Mouse (Mus musculus) stomach, embryonic 14.5 days (tissue): ENCODE measurements around the gene Irf2bp1. TPM values are rescaled to one million over a fixed set of nuclear protein-coding genes. Genes with fewer than 3 reads are reported as not detected.
A peak's percentile ranks its signal among the peaks of the same experiment; 100 is the strongest.

Source experiments
- ATAC-seq: fragments of 200-750 bp; cut with Nextera tagmentation; 2 replicates; pipeline ENCODE4 v1.8.0; 2017; ENCODE audit warnings: low read depth, moderate TSS enrichment; ENCODE audit not compliant: insufficient number of reproducible peaks, insufficient read depth, low FRiP score
- H3K27ac ChIP-seq: fragments of 300-500 bp; sonication (generic); 2 replicates; pipeline ENCODE4 v1.5.1; 2014; ENCODE audit warnings: mild to moderate bottlenecking, low read length, moderate library complexity, mixed read lengths
- H3K27me3 ChIP-seq: fragments of 300-500 bp; sonication (generic); 2 replicates; pipeline ENCODE4 v1.6.1; 2014; ENCODE audit warnings: low read length, control low read depth, mixed read lengths; ENCODE audit not compliant: control insufficient read depth, insufficient read depth
- H3K36me3 ChIP-seq: fragments of 300-500 bp; sonication (generic); 2 replicates; pipeline ENCODE4 v1.6.1; 2014; ENCODE audit warnings: mild to moderate bottlenecking, control low read depth, low read length, moderate library complexity, mixed read lengths; ENCODE audit not compliant: control insufficient read depth, insufficient read depth
- H3K4me1 ChIP-seq: fragments of 300-500 bp; sonication (generic); 2 replicates; pipeline ENCODE4 v1.6.1; 2014; ENCODE audit warnings: low read length, control low read depth, mixed read lengths; ENCODE audit not compliant: control insufficient read depth, insufficient read depth
- H3K4me2 ChIP-seq: fragments of 300-500 bp; sonication (generic); replicated peaks from 2 replicates; pipeline ENCODE4 v1.6.1; 2014; ENCODE audit warnings: low read depth, low read length, control low read depth
- H3K4me3 ChIP-seq: fragments of 300-500 bp; sonication (generic); 2 replicates; pipeline ENCODE4 v1.5.1; 2014; ENCODE audit warnings: low read depth, low read length, control low read depth
- H3K9ac ChIP-seq: fragments of 300-500 bp; sonication (generic); replicated peaks from 2 replicates; pipeline ENCODE4 v1.6.1; 2014; ENCODE audit warnings: low read depth, mild to moderate bottlenecking, control low read depth, low read length, moderate library complexity, mixed read lengths
- H3K9me3 ChIP-seq: fragments of 300-500 bp; sonication (generic); 2 replicates; pipeline ENCODE4 v1.6.1; 2016; ENCODE audit warnings: low read depth, low read length, control low read depth; ENCODE audit not compliant: control insufficient read depth
- WGBS: fragments of 180-500 bp; shearing (Covaris S2); extraction: QIAGEN DNeasy Blood & Tissue Kit; methylation state at CpG from one replicate; pipeline ENCODE4 v1.1.7; 2014; 5-methylcytosine and 5-hydroxymethylcytosine counted together
- polyA plus RNA-seq: library from polyadenylated mRNA; unstranded; fragments of >200 nt; fragmentation: Nextera tagmentation; extraction: Ambion mirVana; gene quantifications from 2 replicates; pipeline ENCODE4 v1.2.1, GENCODE M21; 2014

Irf2bp1 gene
- polyA plus RNA-seq = 22.7 and 25.5 TPM in 2 replicates

DNA sequence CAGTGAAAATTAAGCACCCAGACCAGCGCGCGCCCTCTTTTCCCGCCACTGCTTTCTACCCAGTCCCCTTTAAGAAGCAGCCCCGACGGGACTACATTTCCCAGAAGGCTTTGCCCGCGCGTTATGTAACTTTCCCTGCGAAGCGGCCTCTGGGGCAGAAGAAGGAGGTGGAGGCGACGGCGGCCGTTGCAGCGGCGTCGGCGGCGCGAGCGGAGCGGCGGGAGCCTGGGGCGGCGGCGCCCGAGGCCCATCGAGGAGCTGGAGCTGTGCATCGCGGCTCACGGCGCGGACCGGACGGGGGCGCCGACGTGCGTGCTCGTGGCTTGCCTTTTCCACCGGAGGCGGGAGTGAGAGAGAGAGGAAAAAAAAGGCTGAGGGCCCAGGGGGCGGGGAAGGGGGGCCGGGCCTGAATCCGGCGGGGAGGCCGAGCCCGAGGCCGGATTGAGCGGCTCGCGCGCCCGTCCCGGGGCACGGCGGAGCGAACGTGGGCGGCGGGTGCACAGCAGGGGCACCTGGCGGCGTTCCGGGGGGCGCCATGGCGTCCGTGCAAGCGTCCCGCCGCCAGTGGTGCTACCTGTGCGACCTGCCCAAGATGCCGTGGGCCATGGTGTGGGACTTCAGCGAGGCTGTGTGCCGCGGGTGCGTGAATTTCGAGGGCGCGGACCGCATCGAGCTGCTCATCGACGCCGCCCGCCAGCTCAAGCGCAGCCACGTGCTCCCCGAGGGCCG, at the start of gene Irf2bp1:
Gene Irf2bp1 (plus strand): TSS at position 143 of the 729 bp plus-strand sequence.
- peak; percentile 36; the same call in 1 of the 2 replicates for ATAC-seq
- no peaks in the 10 kb centered on the region for H3K9me3 ChIP-seq
- H3K4me2 ChIP-seq = peak within 1 kb of the TSS; percentile 87
- no peaks in the 10 kb centered on the region for H3K27me3 ChIP-seq
- WGBS = under 1% methylated on average over 84 of the region's 90 CpGs
- H3K36me3 ChIP-seq = peaks cover 21% of the 10 kb centered on the region
- peaks cover 30% of the 10 kb centered on the region for H3K4me1 ChIP-seq
- peak within 1 kb of the TSS; percentile 88 for H3K9ac ChIP-seq
- H3K4me3 ChIP-seq = peak within 1 kb of the TSS; percentile 88
- H3K27ac ChIP-seq = peak within 1 kb of the TSS; percentile 98

DNA sequence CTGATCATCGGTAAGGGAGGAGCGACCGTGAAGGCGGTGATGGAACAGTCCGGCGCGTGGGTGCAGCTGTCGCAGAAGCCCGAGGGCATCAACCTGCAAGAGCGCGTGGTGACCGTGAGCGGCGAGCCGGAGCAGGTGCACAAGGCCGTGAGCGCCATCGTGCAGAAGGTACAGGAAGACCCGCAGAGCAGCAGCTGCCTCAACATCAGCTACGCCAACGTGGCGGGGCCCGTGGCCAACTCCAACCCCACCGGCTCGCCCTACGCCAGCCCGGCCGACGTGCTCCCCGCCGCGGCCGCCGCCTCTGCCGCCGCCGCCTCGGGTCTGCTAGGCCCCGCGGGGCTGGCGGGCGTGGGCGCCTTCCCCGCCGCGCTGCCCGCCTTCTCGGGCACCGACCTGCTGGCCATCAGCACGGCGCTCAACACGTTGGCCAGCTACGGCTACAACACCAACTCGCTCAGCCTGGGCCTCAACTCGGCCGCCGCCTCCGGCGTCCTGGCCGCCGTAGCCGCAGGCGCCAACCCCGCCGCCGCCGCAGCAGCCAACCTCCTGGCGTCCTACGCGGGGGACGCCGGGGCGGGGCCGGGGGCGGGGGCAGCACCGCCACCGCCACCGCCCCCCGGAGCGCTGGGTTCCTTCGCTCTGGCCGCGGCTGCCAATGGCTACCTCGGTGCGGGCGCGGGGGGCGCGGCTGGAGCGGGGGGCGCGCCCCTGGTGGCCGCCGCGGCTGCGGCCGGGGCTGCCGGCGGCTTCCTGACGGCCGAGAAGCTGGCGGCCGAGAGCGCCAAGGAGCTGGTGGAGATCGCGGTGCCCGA, 46.1 kb upstream of the Irf2bp1 start:
- WGBS = under 1% methylated on average over 107 of the region's 107 CpGs
- no peaks in the 10 kb centered on the region for H3K36me3 ChIP-seq
- H3K27ac ChIP-seq = no peak overlapping the region
- H3K9me3 ChIP-seq = no peaks in the 10 kb centered on the region
- peak overlapping the region; percentile 51 for H3K4me3 ChIP-seq
- H3K27me3 ChIP-seq = peaks cover 25% of the 10 kb centered on the region
- H3K9ac ChIP-seq = peak overlapping the region; percentile 48
- ATAC-seq = peak; percentile 81
- peak overlapping the region; percentile 99 for H3K4me2 ChIP-seq
- no peaks in the 10 kb centered on the region for H3K4me1 ChIP-seq

DNA sequence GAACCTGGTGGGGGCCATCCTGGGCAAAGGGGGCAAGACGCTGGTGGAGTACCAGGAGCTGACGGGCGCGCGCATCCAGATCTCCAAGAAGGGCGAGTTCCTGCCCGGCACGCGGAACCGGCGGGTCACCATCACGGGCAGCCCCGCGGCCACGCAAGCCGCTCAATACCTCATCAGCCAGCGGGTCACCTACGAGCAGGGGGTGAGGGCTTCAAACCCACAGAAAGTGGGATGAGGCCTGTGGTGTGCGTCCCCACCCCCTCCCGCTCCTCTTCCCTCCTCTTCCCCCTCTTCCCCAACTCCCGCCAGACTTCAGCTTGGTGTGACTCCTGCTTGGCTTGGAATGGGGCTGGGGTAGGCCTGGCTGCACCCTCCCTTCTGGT, 45.5 kb upstream of the Irf2bp1 start:
- H3K4me3 ChIP-seq = peak overlapping the region; percentile 51
- no peak overlapping the region for H3K27ac ChIP-seq
- peak overlapping the region; percentile 48; the same call in 1 of the 2 replicates for H3K9ac ChIP-seq
- peak overlapping the region; percentile 99 for H3K4me2 ChIP-seq
- 0 out of 2 replicates have a peak, but pooled peaks have one; percentile 8 for ATAC-seq
- H3K36me3 ChIP-seq = no peaks in the 10 kb centered on the region
- WGBS = 0% methylated on average over 13 of the region's 21 CpGs
- no peaks in the 10 kb centered on the region for H3K9me3 ChIP-seq
- H3K27me3 ChIP-seq = peaks cover 31% of the 10 kb centered on the region
- no peaks in the 10 kb centered on the region for H3K4me1 ChIP-seq

DNA sequence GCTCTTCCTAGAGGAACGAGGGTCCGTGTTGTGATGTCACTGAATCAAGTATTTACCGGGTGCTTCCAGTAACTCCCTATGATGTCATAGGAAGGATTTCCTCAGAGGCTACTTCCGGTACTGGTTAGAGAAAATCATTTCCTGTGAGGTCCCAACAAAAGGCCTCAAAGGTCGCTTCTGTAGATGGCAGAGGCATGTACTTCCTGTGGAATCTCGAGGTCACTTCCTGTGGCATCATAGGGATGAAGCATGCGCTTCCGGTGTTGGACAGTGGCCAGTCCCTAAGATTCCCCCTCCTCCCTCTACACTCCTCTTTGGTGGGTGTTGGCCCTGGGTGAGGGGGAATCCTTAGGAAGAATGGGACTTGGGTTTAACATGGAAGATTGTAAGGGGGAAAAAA, 44.4 kb upstream of the Irf2bp1 start:
- H3K27me3 ChIP-seq = peaks cover 34% of the 10 kb centered on the region
- no peaks in the 10 kb centered on the region for H3K9me3 ChIP-seq
- H3K4me1 ChIP-seq = no peaks in the 10 kb centered on the region
- no peak overlapping the region for H3K4me2 ChIP-seq
- no peaks in the 10 kb centered on the region for H3K36me3 ChIP-seq
- ATAC-seq = no peak
- 54% methylated on average over 8 of the region's 8 CpGs for WGBS
- H3K9ac ChIP-seq = no peak overlapping the region
- H3K27ac ChIP-seq = no peak overlapping the region
- H3K4me3 ChIP-seq = no peak overlapping the region

DNA sequence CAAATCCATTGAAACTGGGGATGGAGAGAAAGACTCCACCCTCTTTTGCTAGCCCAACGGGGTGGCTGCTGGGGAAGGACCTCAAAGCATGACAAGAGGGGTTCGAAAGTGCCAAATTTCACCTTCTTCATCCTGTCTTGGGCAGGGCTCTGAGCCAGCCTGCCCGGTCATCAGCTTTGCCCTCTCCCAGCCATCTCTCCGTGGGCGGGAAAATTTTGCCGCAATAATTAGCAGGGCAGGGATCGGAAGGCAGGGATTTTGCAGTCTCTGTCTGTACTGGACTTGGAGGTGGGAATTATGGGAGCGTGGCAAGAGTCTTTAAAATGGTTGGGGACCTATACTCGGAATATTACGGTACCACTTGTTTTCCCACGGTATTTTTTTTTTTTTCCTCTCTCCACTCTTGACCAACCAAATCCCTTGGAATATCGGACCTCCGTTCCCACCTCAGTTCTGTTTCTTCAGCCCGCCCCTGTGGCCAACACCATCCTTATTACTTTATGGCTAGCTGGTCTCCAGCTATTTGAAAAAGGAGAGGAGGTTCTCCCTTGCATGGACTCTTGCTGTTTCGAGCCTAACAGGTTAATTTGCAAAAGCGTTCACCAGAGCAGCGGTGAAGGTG, 41.6 kb upstream of the Irf2bp1 start:
- Histone ChIP-seq H3K27me3 (peaks cover 45% of the 10 kb centered on the region), H3K36me3 (no peaks in the 10 kb centered on the region), H3K4me3 (peak overlapping the region; percentile 15; the same call in 1 of the 2 replicates), H3K27ac (no peak overlapping the region), H3K4me2 (peak overlapping the region; percentile 27; the same call in 1 of the 2 replicates), H3K9ac (no peak overlapping the region), H3K9me3 (no peaks in the 10 kb centered on the region), H3K4me1 (no peaks in the 10 kb centered on the region)
- 2% methylated on average over 17 of the region's 17 CpGs for WGBS
- no peak for ATAC-seq

DNA sequence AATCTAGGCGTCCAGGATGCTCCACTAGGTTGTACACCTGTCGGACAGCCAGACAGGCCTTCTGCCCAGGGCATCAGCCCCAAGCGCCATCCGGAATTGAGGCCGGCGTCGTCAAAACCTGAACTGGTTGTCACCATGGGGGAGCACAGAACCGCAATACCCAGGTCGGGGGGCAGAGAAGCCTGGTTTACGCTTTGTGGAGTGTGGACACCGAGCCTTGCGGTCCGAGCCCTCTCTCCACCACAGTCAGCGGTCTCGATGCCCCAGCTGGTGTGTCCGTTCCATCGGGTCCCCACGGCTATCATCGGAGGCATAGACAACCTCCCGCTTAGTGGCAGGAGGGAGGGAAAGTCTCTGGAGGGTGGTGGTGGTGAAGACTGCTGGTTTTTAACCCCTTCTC, 41.0 kb upstream of the Irf2bp1 start:
- Histone ChIP-seq H3K4me3 (peak overlapping the region; percentile 15; the same call in 1 of the 2 replicates), H3K36me3 (no peaks in the 10 kb centered on the region), H3K9me3 (no peaks in the 10 kb centered on the region), H3K27ac (no peak overlapping the region), H3K27me3 (peaks cover 45% of the 10 kb centered on the region), H3K4me2 (peak overlapping the region; percentile 27; the same call in 1 of the 2 replicates), H3K4me1 (no peaks in the 10 kb centered on the region), H3K9ac (no peak overlapping the region)
- under 1% methylated on average over 20 of the region's 20 CpGs for WGBS
- no peak for ATAC-seq

DNA sequence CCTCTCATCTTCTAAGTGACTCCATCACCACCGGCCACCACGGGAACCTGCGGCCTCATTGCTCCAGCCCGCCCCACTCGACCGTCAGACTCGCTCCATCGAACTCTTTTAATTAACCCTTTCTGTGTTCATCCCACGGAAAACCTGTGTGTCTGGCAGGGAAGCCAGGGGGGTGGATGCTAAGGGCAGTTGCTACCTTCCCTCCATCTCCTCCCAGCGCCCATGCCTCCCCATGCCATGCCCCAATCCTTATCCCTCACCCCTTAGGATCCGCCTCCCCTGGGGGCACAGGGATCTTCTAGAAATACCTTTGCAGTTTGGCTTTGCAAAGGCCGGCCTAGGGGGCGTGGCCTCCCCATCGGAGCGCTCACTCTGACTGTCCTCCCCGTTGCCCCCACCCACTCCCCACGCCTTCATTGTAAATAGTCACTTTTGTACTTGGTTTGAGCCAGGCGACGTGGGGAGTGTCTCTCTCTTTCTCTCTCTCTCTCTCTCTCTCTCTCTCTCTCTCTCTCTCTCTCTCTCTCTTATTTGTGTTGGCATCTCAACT, 40.5 kb upstream of the Irf2bp1 start:
- H3K9ac ChIP-seq = no peak overlapping the region
- WGBS = 1% methylated on average over 19 of the region's 19 CpGs
- no peak for ATAC-seq
- H3K4me3 ChIP-seq = no peak overlapping the region
- 0 out of 2 replicates have a peak overlapping the region, but pooled peaks have one; percentile 2 for H3K4me2 ChIP-seq
- no peaks in the 10 kb centered on the region for H3K4me1 ChIP-seq
- H3K27ac ChIP-seq = no peak overlapping the region
- H3K27me3 ChIP-seq = peaks cover 42% of the 10 kb centered on the region
- H3K36me3 ChIP-seq = no peaks in the 10 kb centered on the region
- H3K9me3 ChIP-seq = no peaks in the 10 kb centered on the region

DNA sequence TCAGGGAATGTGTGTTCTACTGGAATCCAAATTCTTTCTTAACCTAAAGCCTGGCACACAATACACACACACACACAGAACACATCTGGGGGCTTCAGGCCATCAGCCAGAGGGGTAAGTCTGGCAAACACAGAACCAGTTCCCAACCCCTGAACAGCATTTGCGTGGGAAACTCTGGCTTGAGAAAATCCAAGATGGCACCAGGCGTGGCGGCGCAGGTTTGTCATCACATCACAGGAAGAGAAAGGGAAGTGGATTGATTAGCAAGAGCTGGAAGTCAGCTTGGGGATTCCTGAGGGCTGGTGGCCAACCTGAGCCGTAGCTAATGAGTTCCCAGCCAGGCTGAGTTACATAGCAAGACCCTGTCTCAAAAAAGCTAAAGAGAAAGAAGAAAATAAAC, 38.5 kb upstream of the Irf2bp1 start:
- Histone ChIP-seq H3K9me3 (no peaks in the 10 kb centered on the region), H3K9ac (no peak overlapping the region), H3K4me3 (no peak overlapping the region), H3K4me2 (no peak overlapping the region), H3K36me3 (no peaks in the 10 kb centered on the region), H3K27ac (no peak overlapping the region), H3K4me1 (no peaks in the 10 kb centered on the region), H3K27me3 (peaks cover 38% of the 10 kb centered on the region)
- WGBS = 71% methylated on average over 5 of the region's 5 CpGs
- no peak for ATAC-seq
